Mouse (Mus musculus) embryonic fibroblast, embryonic 13.5 days (primary cell): ENCODE measurements around the gene Prkcd.

ENCODE experiments used
- CTCF ChIP-seq: IDR thresholded peaks from 2 replicates; pipeline ENCODE4 v1.5.1; 2011; ENCODE audit warnings: mild to moderate bottlenecking, control low read depth, low read length, moderate library complexity, borderline replicate concordance; ENCODE audit not compliant: insufficient read depth
- POLR2A ChIP-seq: IDR thresholded peaks from 2 replicates; pipeline ENCODE4 v1.6.1; 2011; ENCODE audit warnings: low read depth, mild to moderate bottlenecking, control low read depth, low read length, moderate library complexity

GRCm38 (mm10) chr14:30616751-30617150, 9.3 kb downstream of the Prkcd start:
- TF ChIP-seq CTCF: no peak
- no peak for TF ChIP-seq POLR2A
